Mouse (Mus musculus): Measurements from ENCODE around the gene Olfr1228. TPM values are rescaled to one million over a fixed set of nuclear protein-coding genes. Genes with fewer than 3 reads are reported as not detected.

The Olfr1228 gene
- not detected in 2 replicates for polyA plus RNA-seq (2016; fragmentation: Nextera tagmentation; extraction: Ambion mirVana)

- Histone ChIP-seq H3K4me3 (no peak within 1 kb of the TSS), H3K9me3 (no peaks in the 10 kb centered on the region), H3K36me3 (no peaks in the 10 kb centered on the region), H3K27me3 (ENCODE audit: insufficient read depth, poor library complexity, severe bottlenecking) (no peaks in the 10 kb centered on the region), H3K4me1 (replicated peaks) (no peaks in the 10 kb centered on the region), H3K27ac (no peak within 1 kb of the TSS)
- DNase-seq (ENCODE audit: low spot score) = no peak
These were observed at the start of gene Olfr1228 for GRCm38 (mm10) chr2:89253962-89254361. Gene Olfr1228 (minus strand): TSS chr2:89254062.

GRCm38 (mm10) chr2:89297168-89297567 lies 43.3 kb upstream of the Olfr1228 start, which contains the start of gene Olfr1230:
Gene Olfr1230 (minus strand): TSS chr2:89297268.
- 88% methylated on average over 1 of the region's 1 CpGs for WGBS
- Histone ChIP-seq H3K4me1 (replicated peaks) (no peaks in the 10 kb centered on the region), H3K4me3 (no peak within 1 kb of the TSS), H3K27ac (no peak within 1 kb of the TSS), H3K36me3 (no peaks in the 10 kb centered on the region), H3K27me3 (ENCODE audit: insufficient read depth, poor library complexity, severe bottlenecking) (no peaks in the 10 kb centered on the region), H3K9me3 (no peaks in the 10 kb centered on the region)
- no peak for DNase-seq (ENCODE audit: low spot score)

- Histone ChIP-seq H3K27ac (no peak within 1 kb of the TSS), H3K27me3 (ENCODE audit: insufficient read depth, poor library complexity, severe bottlenecking) (no peaks in the 10 kb centered on the region)
- 87% methylated on average over 2 of the region's 2 CpGs for WGBS
These were observed 34.1 kb upstream of the Olfr1228 start, which contains the start of gene Olfr1229 for GRCm38 (mm10) chr2:89287914-89288313. Gene Olfr1229 (minus strand): TSS chr2:89288014.

GRCm38 (mm10) chr2:89199948-89200347 lies 53.9 kb downstream of the Olfr1228 start, which contains the start of gene Olfr1226:
Gene Olfr1226 (minus strand): TSS chr2:89200048.
- H3K4me1 ChIP-seq (replicated peaks) = no peaks in the 10 kb centered on the region
- no peaks in the 10 kb centered on the region for H3K36me3 ChIP-seq
- WGBS = 74% methylated on average over 2 of the region's 2 CpGs
- no peak for DNase-seq (ENCODE audit: low spot score)
- no peaks in the 10 kb centered on the region for H3K27me3 ChIP-seq (ENCODE audit: insufficient read depth, poor library complexity, severe bottlenecking)
- no peak within 1 kb of the TSS for H3K27ac ChIP-seq
- no peak within 1 kb of the TSS for H3K4me3 ChIP-seq
- no peaks in the 10 kb centered on the region for H3K9me3 ChIP-seq

More at GRCm38 (mm10) chr2:89287914-89288313, 34.1 kb upstream of the Olfr1228 start, which contains the start of gene Olfr1229:
- Histone ChIP-seq H3K9me3 (no peaks in the 10 kb centered on the region), H3K36me3 (no peaks in the 10 kb centered on the region), H3K4me3 (no peak within 1 kb of the TSS), H3K4me1 (replicated peaks) (no peaks in the 10 kb centered on the region)
- no peak for DNase-seq (ENCODE audit: low spot score)

Other genes starting within 250 kb of the Olfr1228 start
- gene Olfr1215, start 247.1 kb downstream of the Olfr1228 start, polyA plus RNA-seq (2016; fragmentation: Nextera tagmentation; extraction: Ambion mirVana) = not detected in 2 replicates
- not detected in 2 replicates for gene Olfr1216, start 235.7 kb downstream of the Olfr1228 start, polyA plus RNA-seq (2016; fragmentation: Nextera tagmentation; extraction: Ambion mirVana)
- not detected in 2 replicates for gene Olfr1217, start 222.0 kb downstream of the Olfr1228 start, polyA plus RNA-seq (2016; fragmentation: Nextera tagmentation; extraction: Ambion mirVana)
- gene Olfr1218, start 192.9 kb downstream of the Olfr1228 start, polyA plus RNA-seq (2016; fragmentation: Nextera tagmentation; extraction: Ambion mirVana) = not detected in 2 replicates
- gene Olfr1219, start 170.5 kb downstream of the Olfr1228 start, polyA plus RNA-seq (2016; fragmentation: Nextera tagmentation; extraction: Ambion mirVana) = not detected in 2 replicates
- gene Olfr1220, start 147.2 kb downstream of the Olfr1228 start, polyA plus RNA-seq (2016; fragmentation: Nextera tagmentation; extraction: Ambion mirVana) = not detected in 2 replicates
- gene Olfr1221, start 136.8 kb downstream of the Olfr1228 start, polyA plus RNA-seq (2016; fragmentation: Nextera tagmentation; extraction: Ambion mirVana) = not detected in 2 replicates
- gene Olfr1222, start 121.0 kb downstream of the Olfr1228 start, polyA plus RNA-seq (2016; fragmentation: Nextera tagmentation; extraction: Ambion mirVana) = not detected in 2 replicates
- not detected in 2 replicates for gene Olfr1223, start 102.5 kb downstream of the Olfr1228 start, polyA plus RNA-seq (2016; fragmentation: Nextera tagmentation; extraction: Ambion mirVana)
- not detected in 2 replicates for gene Olfr1224-ps1, start 90.0 kb downstream of the Olfr1228 start, polyA plus RNA-seq (2016; fragmentation: Nextera tagmentation; extraction: Ambion mirVana)
- not detected in 2 replicates for gene Olfr1225, start 79.4 kb downstream of the Olfr1228 start, polyA plus RNA-seq (2016; fragmentation: Nextera tagmentation; extraction: Ambion mirVana)
- gene Olfr1226, start 54.0 kb downstream of the Olfr1228 start, polyA plus RNA-seq (2016; fragmentation: Nextera tagmentation; extraction: Ambion mirVana) = not detected in 2 replicates
- not detected in 2 replicates for gene Olfr1229, start 34.0 kb upstream of the Olfr1228 start, polyA plus RNA-seq (2016; fragmentation: Nextera tagmentation; extraction: Ambion mirVana)
- gene Olfr1230, start 43.2 kb upstream of the Olfr1228 start, polyA plus RNA-seq (2016; fragmentation: Nextera tagmentation; extraction: Ambion mirVana) = not detected in 2 replicates
- not detected in 2 replicates for gene Olfr1231, start 53.0 kb upstream of the Olfr1228 start, polyA plus RNA-seq (2016; fragmentation: Nextera tagmentation; extraction: Ambion mirVana)
- gene Olfr1232, start 75.6 kb upstream of the Olfr1228 start, polyA plus RNA-seq (2016; fragmentation: Nextera tagmentation; extraction: Ambion mirVana) = not detected in 2 replicates
- not detected in 2 replicates for gene Olfr1233, start 88.3 kb upstream of the Olfr1228 start, polyA plus RNA-seq (2016; fragmentation: Nextera tagmentation; extraction: Ambion mirVana)
- not detected in 2 replicates for gene Olfr1234, start 110.8 kb upstream of the Olfr1228 start, polyA plus RNA-seq (2016; fragmentation: Nextera tagmentation; extraction: Ambion mirVana)
- gene Olfr1238, start 155.6 kb upstream of the Olfr1228 start, polyA plus RNA-seq (2016; fragmentation: Nextera tagmentation; extraction: Ambion mirVana) = not detected in 2 replicates
- not detected in 2 replicates for gene Olfr1239, start 166.3 kb upstream of the Olfr1228 start, polyA plus RNA-seq (2016; fragmentation: Nextera tagmentation; extraction: Ambion mirVana)
- not detected in 2 replicates for gene Olfr1240, start 188.9 kb upstream of the Olfr1228 start, polyA plus RNA-seq (2016; fragmentation: Nextera tagmentation; extraction: Ambion mirVana)
- gene Olfr1241, start 233.1 kb upstream of the Olfr1228 start, polyA plus RNA-seq (2016; fragmentation: Nextera tagmentation; extraction: Ambion mirVana) = not detected in 2 replicates
- gene Olfr1242, start 244.3 kb upstream of the Olfr1228 start, polyA plus RNA-seq (2016; fragmentation: Nextera tagmentation; extraction: Ambion mirVana) = not detected in 2 replicates